Mouse (Mus musculus): ENCODE measurements around the gene Fam122b.

Fam122b gene

DNA sequence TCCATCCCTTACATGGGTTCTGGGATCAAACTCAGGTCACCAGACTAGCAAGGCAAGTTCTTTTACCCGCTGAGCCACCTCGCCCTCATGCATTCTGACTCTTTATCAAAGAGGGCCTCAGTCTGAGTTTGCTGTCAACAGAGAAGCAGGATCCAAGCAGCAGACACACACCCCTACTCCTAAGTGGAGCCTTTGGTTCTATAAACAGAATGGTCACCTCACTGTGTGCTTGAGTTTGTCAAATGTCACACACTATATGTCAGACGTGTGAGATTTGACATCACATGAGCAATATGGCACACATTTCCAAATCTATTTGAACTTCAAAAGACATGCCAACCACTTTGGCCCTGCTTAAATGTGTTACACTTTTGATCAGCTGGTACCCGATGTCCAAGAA lies 71.9 kb downstream of the Fam122b start:
- no peak for DNase-seq (ENCODE audit: low spot score in 2 of 2)

DNA sequence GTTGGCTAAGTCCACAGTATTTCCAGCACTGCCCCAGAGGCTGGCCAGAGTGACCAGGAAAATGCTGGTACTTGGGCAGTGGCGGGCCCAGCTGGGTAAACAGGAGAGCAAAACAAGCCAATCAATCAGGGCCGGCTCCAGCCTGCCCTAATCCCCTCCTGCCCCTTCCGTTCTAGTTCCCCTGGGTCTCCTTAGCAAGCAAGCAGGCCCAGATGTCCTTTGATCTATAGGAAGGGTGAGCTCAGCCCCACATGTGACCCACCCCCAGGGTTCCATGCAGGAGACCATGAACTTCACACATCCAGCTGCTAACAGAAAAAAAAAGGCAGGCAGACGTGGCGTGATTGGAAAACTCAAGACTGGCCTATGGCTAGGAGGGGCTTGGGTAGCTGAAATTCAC lies 73.2 kb downstream of the Fam122b start:
- DNase-seq (ENCODE audit: low spot score in 2 of 2) = no peak
